In the genomic region with DNA sequence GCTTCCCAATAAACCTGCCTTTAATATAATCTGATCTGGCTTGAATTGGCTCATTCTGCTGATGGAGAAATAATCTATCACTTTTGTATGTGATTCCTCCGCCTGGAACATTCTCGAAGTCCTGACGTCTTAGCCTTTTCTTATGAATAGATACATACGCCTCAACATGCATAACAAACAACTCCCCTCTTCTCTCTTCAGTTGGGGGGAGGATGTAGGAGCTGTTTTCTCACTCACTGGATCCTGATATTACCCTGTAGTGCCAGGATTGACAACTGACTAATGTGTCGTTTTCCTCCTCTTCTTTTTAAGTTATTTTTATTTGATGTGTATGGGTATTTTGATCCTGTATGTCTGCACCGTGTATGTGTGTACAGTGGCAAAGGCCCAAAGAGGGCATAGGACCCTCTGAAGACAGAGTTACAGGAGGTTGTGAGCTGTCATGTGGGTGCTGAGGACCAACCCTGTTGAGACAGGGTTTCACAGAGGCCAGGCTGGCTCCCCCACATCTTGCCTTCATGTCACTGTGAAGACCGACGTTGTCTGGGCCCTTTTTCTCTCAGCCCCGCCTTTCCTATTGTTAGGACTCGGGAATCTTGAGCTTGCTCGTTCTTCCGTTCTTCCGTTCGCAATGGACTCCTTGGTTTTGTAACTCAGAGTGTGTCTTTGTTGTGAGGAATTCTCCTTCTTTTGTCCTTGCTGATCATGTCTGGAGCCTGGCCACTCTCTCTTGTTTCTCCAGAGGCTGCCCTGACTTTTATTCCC, we compare ENCODE assay signal across 28 mouse cellular contexts. TPM values are rescaled to one million over a fixed set of nuclear protein-coding genes. Genes with fewer than 3 reads are reported as not detected.
A peak's percentile ranks its signal among the peaks of the same experiment; 100 is the strongest.
DNase-seq lines count a peak whose midpoint lies in the region; ATAC-seq and TF ChIP-seq lines count a peak whose summit lies in the region.
"Had no signal": no experiment of that assay in that cellular context is flagged by ENCODE, and none has a peak within 500 bp of the region (broad histone marks: within the 10 kb centered on the region; RNA-seq: fewer than 3 reads in every experiment).

No protein-coding gene starts in this region.

- H3K9ac ChIP-seq in midbrain, embryonic 16.5 days (ENCODE audit: low read depth, low read length): no peak overlapping the region
- H3K9ac ChIP-seq in midbrain, embryonic 13.5 days (replicated peaks): no peak overlapping the region
- peak overlapping the region; percentile 50; the same call in 1 of the 2 replicates for H3K9ac ChIP-seq in ES-E14 (ENCODE audit: insufficient read depth, low read depth, low read length, poor library complexity, severe bottlenecking)
- H3K9ac ChIP-seq: forebrain, embryonic 15.5 days; intestine, embryonic 15.5 days; limb, embryonic 13.5 days; liver, postnatal 0 days; neural tube, embryonic 13.5 days; stomach, embryonic 15.5 days had no signal

- DNase-seq in heart, adult 11 months: peak; percentile 75
- DNase-seq in heart, postnatal 10 days: no peak
- DNase-seq in ES-E14 (ENCODE audit: low read depth, low spot score): peak; percentile 74
- no peak for DNase-seq in adrenal gland, adult 18-20 months (ENCODE audit: low spot score in 2 of 2)
- DNase-seq in right cerebral cortex, adult 2 months (ENCODE audit: low spot score in 2 of 2): no peak
- DNase-seq: adrenal gland, adult 2 months; cerebellum, adult 8-10 months; cerebellum, postnatal 36 days; gastrocnemius, postnatal 25 days; heart, postnatal 4 days; kidney, adult 2 months; liver, postnatal 0 days; lung, postnatal 4 days had no signal

- no peaks in the 10 kb centered on the region for H3K36me3 ChIP-seq in midbrain, embryonic 16.5 days (ENCODE audit: control insufficient read depth, insufficient read depth, low read length)
- no peaks in the 10 kb centered on the region for H3K36me3 ChIP-seq in midbrain, embryonic 13.5 days
- no peaks in the 10 kb centered on the region for H3K36me3 ChIP-seq in ES-E14 (ENCODE audit: control insufficient read depth, insufficient read depth, low read length, poor library complexity, severe bottlenecking)
- H3K36me3 ChIP-seq: forebrain, embryonic 15.5 days; intestine, embryonic 15.5 days; limb, embryonic 13.5 days; neural tube, embryonic 13.5 days; stomach, embryonic 15.5 days had no signal

- H3K9me3 ChIP-seq in midbrain, embryonic 16.5 days (replicated peaks; ENCODE audit: control insufficient read depth, low read length, poor library complexity, severe bottlenecking): no peaks in the 10 kb centered on the region
- no peaks in the 10 kb centered on the region for H3K9me3 ChIP-seq in midbrain, embryonic 13.5 days
- no peaks in the 10 kb centered on the region for H3K9me3 ChIP-seq in ES-E14 (ENCODE audit: control insufficient read depth, insufficient read depth, low read depth, low read length)
- H3K9me3 ChIP-seq: forebrain, embryonic 15.5 days; intestine, embryonic 15.5 days; limb, embryonic 13.5 days; megakaryocyte, embryonic 14.5 days; neural tube, embryonic 13.5 days; stomach, embryonic 15.5 days had no signal

- intact Hi-C loops in heart, postnatal 10 days (cut with DNase I): no loop called here

- H3K27me3 ChIP-seq in midbrain, embryonic 16.5 days (ENCODE audit: control insufficient read depth, insufficient read depth, low read depth, low read length): no peaks in the 10 kb centered on the region
- 0 out of 2 replicates have a peak, but pooled peaks cover 3% of the 10 kb centered on the region for H3K27me3 ChIP-seq in midbrain, embryonic 13.5 days
- H3K27me3 ChIP-seq: forebrain, embryonic 15.5 days; intestine, embryonic 15.5 days; limb, embryonic 13.5 days; stomach, embryonic 15.5 days had no signal

- H3K4me1 ChIP-seq in midbrain, embryonic 16.5 days (ENCODE audit: control insufficient read depth, insufficient read depth, low read length): no peaks in the 10 kb centered on the region
- H3K4me1 ChIP-seq in midbrain, embryonic 13.5 days (replicated peaks): peaks cover 10% of the 10 kb centered on the region
- H3K4me1 ChIP-seq in ES-E14 (ENCODE audit: control insufficient read depth in 2 of 2, insufficient read depth in 2 of 2, low read length in 2 of 2, poor library complexity in 1 of 2): peaks cover 22 to 35% of the 10 kb centered on the region in 2 experiments
- H3K4me1 ChIP-seq: intestine, embryonic 15.5 days; neural tube, embryonic 13.5 days had no signal

- no peak overlapping the region for H3K4me3 ChIP-seq in midbrain, embryonic 16.5 days (ENCODE audit: low read depth, low read length)
- H3K4me3 ChIP-seq in midbrain, embryonic 13.5 days (replicated peaks): no peak overlapping the region
- peak overlapping the region in 1 of 2 experiments; percentile 27; a peak in 2 of 4 replicates for H3K4me3 ChIP-seq in ES-E14 (ENCODE audit: insufficient read depth in 1 of 2, low read depth in 1 of 2, low read length in 2 of 2, poor library complexity in 1 of 2, severe bottlenecking in 1 of 2)
- H3K4me3 ChIP-seq: forebrain, embryonic 15.5 days; intestine, embryonic 15.5 days; limb, embryonic 13.5 days; megakaryocyte, embryonic 14.5 days; neural tube, embryonic 13.5 days; stomach, embryonic 15.5 days had no signal

- no peak for ATAC-seq in midbrain, embryonic 16.5 days
- no peak for ATAC-seq in midbrain, embryonic 13.5 days
- ATAC-seq: forebrain, embryonic 15.5 days; hindbrain, embryonic 16.5 days; intestine, embryonic 15.5 days; liver, postnatal 0 days; lung, postnatal 0 days; Patski had no signal

- H3K27ac ChIP-seq in midbrain, embryonic 16.5 days (ENCODE audit: low read length): no peak overlapping the region
- no peak overlapping the region for H3K27ac ChIP-seq in midbrain, embryonic 13.5 days
- peak overlapping the region; percentile 98 for H3K27ac ChIP-seq in ES-E14 (ENCODE audit: insufficient read depth, low read depth, low read length, poor library complexity, severe bottlenecking)
- H3K27ac ChIP-seq: forebrain, embryonic 15.5 days; intestine, embryonic 15.5 days; kidney, postnatal 0 days; limb, embryonic 13.5 days; neural tube, embryonic 13.5 days; stomach, embryonic 15.5 days had no signal

- 30% methylated on average over 14 of the region's 14 CpGs for WGBS in midbrain, embryonic 16.5 days
- WGBS in midbrain, embryonic 13.5 days: 30% methylated on average over 14 of the region's 14 CpGs

- 0 out of 2 replicates have a peak overlapping the region, but pooled peaks have one; percentile 1 for H3K4me2 ChIP-seq in midbrain, embryonic 16.5 days (ENCODE audit: low read length)
- no peak overlapping the region for H3K4me2 ChIP-seq in midbrain, embryonic 13.5 days (replicated peaks)
- H3K4me2 ChIP-seq: forebrain, embryonic 15.5 days; heart, embryonic 11.5 days; intestine, embryonic 15.5 days; limb, embryonic 13.5 days; liver, embryonic 11.5 days; neural tube, embryonic 13.5 days; stomach, embryonic 15.5 days had no signal

- in situ Hi-C loops in ES-E14 (cut with MboI; ENCODE audit: low sequenced_read_pairs in 2 of 2, unreplicated experiment in 2 of 2): no loop called here

TF ChIP-seq in ES-E14, 5 proteins besides CTCF, POLR2A, EP300 and RAD21:
- TF ChIP-seq MAFK (IDR thresholded peaks at IDR 0.05; ENCODE audit: insufficient read depth, low read depth, low read length) (no peak), ZC3H11A (IDR thresholded peaks at IDR 0.05; ENCODE audit: borderline replicate concordance, low read depth, low read length) (no peak)

RNA-seq across cellular contexts. Expression of a gene that starts 39.8 kb away (rescaled TPM):
- total RNA-seq in heart, postnatal 10 days (2021): under 1 TPM; 0.57 to 0.77 TPM
- 0.99 and 1.6 TPM in 2 replicates for polyA plus RNA-seq in midbrain, embryonic 16.5 days (2015; fragmentation: Nextera tagmentation; extraction: Ambion mirVana)
- 0.28 and 0.54 TPM in 2 replicates for polyA plus RNA-seq in midbrain, embryonic 13.5 days (2015; fragmentation: Nextera tagmentation; extraction: Ambion mirVana)
- 17.5 and 38.7 TPM in 2 replicates for total RNA-seq in ES-E14 (2012; rRNA removed)
- 1 to 10 TPM in 1 of 2 experiments, under 1 TPM in 1; 0.58 to 1.4 TPM for total RNA-seq in adrenal gland, adult 18-20 months (2021)
- total RNA-seq: MEL had no signal
- polyA plus RNA-seq: adrenal gland, adult 2 months; heart, embryonic 11.5 days; liver, embryonic 11.5 days; Patski had no signal

RNA-seq across cellular contexts. Expression of a gene that starts 43.1 kb away (rescaled TPM):
- total RNA-seq in heart, postnatal 10 days (2021): 10 to 100 TPM; 44.1 to 44.8 TPM
- polyA plus RNA-seq in midbrain, embryonic 16.5 days (2015; fragmentation: Nextera tagmentation; extraction: Ambion mirVana): 13.8 and 14.0 TPM in 2 replicates
- polyA plus RNA-seq in midbrain, embryonic 13.5 days (2015; fragmentation: Nextera tagmentation; extraction: Ambion mirVana): 12.6 and 13.2 TPM in 2 replicates
- total RNA-seq in ES-E14 (2012; rRNA removed): 73.1 and 98.4 TPM in 2 replicates
- total RNA-seq in adrenal gland, adult 18-20 months (2021): 10 to 100 TPM; 37.2 to 44.1 TPM

Comparison
In these comparisons a context has a peak if more than half of its experiments do, and no peak if none do; other contexts are left out.
1. DNase-seq: peak in heart, adult 11 months (single experiment) and ES-E14 (single experiment); none in heart, postnatal 10 days (0 of 2), adrenal gland, adult 18-20 months (0 of 2) and right cerebral cortex, adult 2 months (0 of 2).